Mouse (Mus musculus) hindbrain, embryonic 11.5 days (tissue): ENCODE measurements at regions not wholly inside any gene's neighbourhood (a gene's known extent, or its start where the extent isn't known, plus 50 kb on each side); places are given as distances from the start of the nearest gene placed in this dataset.
"Not testable (repeated sequence)": the region's sequence is repeated elsewhere in the genome, so short reads cannot be mapped to it uniquely, and the experiment has no call there.

ENCODE experiments used
- ATAC-seq: fragments of 200-750 bp; cut with Nextera tagmentation; 2 replicates; pipeline ENCODE4 v1.8.0; 2017; ENCODE audit warnings: mild to moderate bottlenecking, moderate TSS enrichment, moderate library complexity; ENCODE audit not compliant: low FRiP score
- DNase-seq: peaks from one replicate; pipeline ENCODE4 v3.0.0-alpha.2; 2015; ENCODE audit warnings: low spot score
- H3K27ac ChIP-seq: fragments of 300-500 bp; sonication (generic); 2 replicates; pipeline ENCODE4 v1.5.1; 2014; ENCODE audit warnings: mild to moderate bottlenecking, low read depth, low read length
- H3K27me3 ChIP-seq: fragments of 300-500 bp; sonication (generic); 2 replicates; pipeline ENCODE4 v1.6.1; 2014; ENCODE audit warnings: mild to moderate bottlenecking, low read length, moderate library complexity, mixed read lengths; ENCODE audit not compliant: control insufficient read depth, insufficient read depth
- H3K36me3 ChIP-seq: fragments of 300-500 bp; sonication (generic); 2 replicates; pipeline ENCODE4 v1.6.1; 2014; ENCODE audit warnings: mild to moderate bottlenecking, low read length, moderate library complexity, mixed read lengths; ENCODE audit not compliant: control insufficient read depth, insufficient read depth
- H3K4me1 ChIP-seq: fragments of 300-500 bp; sonication (generic); replicated peaks from 2 replicates; pipeline ENCODE4 v1.6.1; 2014; ENCODE audit warnings: low read length, mixed read lengths; ENCODE audit not compliant: control insufficient read depth, insufficient read depth
- H3K4me2 ChIP-seq: fragments of 300-500 bp; sonication (generic); replicated peaks from 2 replicates; pipeline ENCODE4 v1.6.1; 2014; ENCODE audit warnings: mild to moderate bottlenecking, low read depth, low read length
- H3K4me3 ChIP-seq: fragments of 300-500 bp; sonication (generic); 2 replicates; pipeline ENCODE4 v1.5.1; 2014; ENCODE audit warnings: low read depth, low read length
- H3K9ac ChIP-seq: fragments of 300-500 bp; sonication (generic); 2 replicates; pipeline ENCODE4 v1.6.1; 2014; ENCODE audit warnings: low read depth, low read length
- H3K9me3 ChIP-seq: fragments of 300-500 bp; sonication (generic); 2 replicates; pipeline ENCODE4 v1.6.1; 2016; ENCODE audit warnings: low read length; ENCODE audit not compliant: control insufficient read depth
- WGBS: fragments of 180-500 bp; shearing (Covaris S2); extraction: QIAGEN DNeasy Blood & Tissue Kit; methylation state at CpG from one replicate; pipeline ENCODE4 v1.1.7; 2014; 5-methylcytosine and 5-hydroxymethylcytosine counted together

DNA sequence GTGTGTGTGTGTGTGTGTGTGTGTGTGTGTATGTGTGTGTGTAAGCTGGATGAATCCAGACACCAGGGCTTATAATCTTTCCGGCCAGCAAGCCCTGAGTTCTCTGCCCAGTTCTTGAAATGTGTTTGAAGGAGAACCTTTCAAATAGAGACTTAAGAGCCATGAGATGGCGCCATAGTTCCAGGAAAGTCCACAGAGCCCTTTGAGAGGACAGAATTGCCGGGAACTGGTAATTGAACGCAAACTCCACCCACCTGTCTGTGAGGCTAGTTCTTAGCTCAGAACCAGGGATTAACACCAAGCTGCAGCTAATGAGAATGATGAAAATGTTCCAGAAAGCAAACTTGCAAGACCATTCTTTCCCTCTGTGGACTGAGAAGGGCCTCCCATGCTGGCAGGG is 72.2 kb downstream of the Trim42 start:
- H3K9ac ChIP-seq = no peak overlapping the region
- 14% methylated on average over 4 of the region's 4 CpGs for WGBS
- DNase-seq = peak; percentile 56

DNA sequence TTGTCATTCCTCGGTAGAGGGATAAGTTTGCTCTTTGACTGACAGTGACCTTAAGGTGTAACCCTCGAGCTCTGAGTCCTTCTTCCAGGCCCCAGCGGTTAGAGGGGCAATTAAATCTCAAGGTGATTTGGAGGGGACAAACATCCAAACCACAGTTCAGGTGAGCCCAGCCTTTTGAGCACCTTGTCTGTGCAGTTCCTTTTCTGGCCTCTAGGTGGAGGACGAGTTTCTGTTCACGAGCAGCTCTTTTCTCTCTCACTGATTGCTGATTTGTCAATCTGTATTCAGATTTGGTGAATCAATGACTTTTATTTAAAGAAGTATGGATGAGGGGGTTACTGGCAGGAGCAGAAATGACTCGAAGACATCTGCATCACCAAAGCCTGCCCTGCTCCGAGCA is 74.0 kb downstream of the Trim42 start:
- no peak overlapping the region for H3K27ac ChIP-seq

More for the DNA sequence above, 72.2 kb downstream of the Trim42 start:
- Histone ChIP-seq H3K4me1 (no peaks in the 10 kb centered on the region), H3K36me3 (no peaks in the 10 kb centered on the region), H3K4me3 (no peak overlapping the region), H3K27ac (no peak overlapping the region), H3K4me2 (no peak overlapping the region), H3K27me3 (no peaks in the 10 kb centered on the region), H3K9me3 (no peaks in the 10 kb centered on the region)
- ATAC-seq = no peak

DNA sequence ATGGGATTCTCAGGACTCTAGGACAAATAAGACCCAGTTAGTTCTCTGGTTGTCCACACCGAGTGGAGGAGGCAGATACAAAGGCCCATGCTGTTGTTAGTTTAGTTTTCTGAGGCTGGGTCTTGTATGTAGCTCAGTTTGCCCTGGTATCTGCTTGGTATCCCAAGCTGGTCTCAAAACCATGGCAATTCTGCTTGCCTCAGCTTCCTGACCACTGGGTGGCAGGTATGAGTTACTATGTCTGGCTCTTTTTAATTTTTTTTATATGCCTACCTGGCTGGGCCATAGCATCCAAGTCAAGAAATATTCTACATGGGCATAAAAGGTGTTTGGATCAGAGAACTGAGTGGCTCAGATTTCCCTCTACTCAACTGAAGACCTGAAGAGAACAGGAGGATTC is 77.9 kb downstream of the Trim42 start:
- no peak overlapping the region for H3K4me2 ChIP-seq
- H3K27me3 ChIP-seq = no peaks in the 10 kb centered on the region
- no peaks in the 10 kb centered on the region for H3K4me1 ChIP-seq
- no peaks in the 10 kb centered on the region for H3K36me3 ChIP-seq
- no peak overlapping the region for H3K9ac ChIP-seq
- no peaks in the 10 kb centered on the region for H3K9me3 ChIP-seq
- WGBS = 88% methylated on average over 1 of the region's 1 CpGs
- ATAC-seq = no peak
- no peak overlapping the region for H3K27ac ChIP-seq
- no peak overlapping the region for H3K4me3 ChIP-seq
- no peak for DNase-seq

More for the DNA sequence above, 74.0 kb downstream of the Trim42 start:
- H3K4me3 ChIP-seq = no peak overlapping the region
- H3K36me3 ChIP-seq = no peaks in the 10 kb centered on the region
- no peak overlapping the region for H3K9ac ChIP-seq
- WGBS = 33% methylated on average over 7 of the region's 7 CpGs
- no peaks in the 10 kb centered on the region for H3K27me3 ChIP-seq
- ATAC-seq (no peak), DNase-seq (peak; percentile 53)
- no peak overlapping the region for H3K4me2 ChIP-seq
- H3K9me3 ChIP-seq = no peaks in the 10 kb centered on the region
- H3K4me1 ChIP-seq = no peaks in the 10 kb centered on the region

DNA sequence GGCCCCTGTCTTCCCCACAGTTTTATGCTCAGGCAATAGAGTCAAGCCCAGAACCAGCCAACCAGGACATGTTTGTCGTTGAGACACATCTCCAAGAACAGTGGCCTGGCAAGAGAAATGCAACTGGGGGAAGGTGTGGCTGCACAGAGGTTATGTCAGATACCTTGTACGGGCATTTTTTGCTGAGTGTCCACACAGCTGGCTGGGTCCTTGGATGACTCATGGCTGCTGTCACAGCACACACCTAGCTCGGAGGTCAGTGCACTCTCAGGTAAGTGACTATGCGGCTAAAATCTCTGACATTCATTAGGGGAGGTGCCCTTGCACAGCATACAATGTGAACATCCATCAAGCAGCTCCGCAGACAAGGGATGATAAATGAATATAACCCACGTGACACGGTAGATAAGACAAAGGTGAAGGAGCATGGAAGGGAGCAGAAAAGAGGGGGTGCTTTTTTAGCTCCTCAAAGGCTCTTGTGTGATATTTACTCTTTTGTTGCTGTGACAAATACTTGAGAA is 85.4 kb downstream of the Trim42 start:
- H3K9me3 ChIP-seq = no peaks in the 10 kb centered on the region
- no peaks in the 10 kb centered on the region for H3K27me3 ChIP-seq
- no peaks in the 10 kb centered on the region for H3K36me3 ChIP-seq
- peak; percentile 10 for DNase-seq
- no peak overlapping the region for H3K9ac ChIP-seq
- 55% methylated on average over 7 of the region's 7 CpGs for WGBS
- no peak overlapping the region for H3K4me2 ChIP-seq
- ATAC-seq = 0 out of 2 replicates have a peak, but pooled peaks have one; percentile 38
- H3K4me3 ChIP-seq = no peak overlapping the region
- H3K4me1 ChIP-seq = no peaks in the 10 kb centered on the region
- no peak overlapping the region for H3K27ac ChIP-seq

DNA sequence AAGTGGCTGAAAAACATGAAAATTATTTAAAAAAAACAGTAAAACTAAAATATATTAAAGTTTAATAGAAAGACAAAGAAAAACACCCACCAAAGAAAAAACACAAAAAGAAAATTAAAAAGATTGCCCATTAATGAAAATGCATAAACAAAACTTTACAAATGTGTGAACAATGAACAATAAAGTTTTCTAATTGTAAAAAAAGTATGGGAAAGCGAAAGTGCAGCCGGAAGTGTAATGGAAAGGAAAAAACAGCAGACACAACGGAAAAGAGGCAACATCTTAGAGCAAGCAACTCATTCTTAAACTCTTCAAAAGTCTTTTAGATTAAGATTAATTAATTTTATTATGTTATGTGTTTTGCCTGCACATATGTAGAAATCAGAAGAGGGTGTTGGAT is 87.7 kb downstream of the Trim42 start:
- 95% methylated on average over 3 of the region's 3 CpGs for WGBS
- no peaks in the 10 kb centered on the region for H3K9me3 ChIP-seq
- DNase-seq (no peak), ATAC-seq (no peak)
- H3K4me2 ChIP-seq = no peak overlapping the region
- no peak overlapping the region for H3K9ac ChIP-seq
- H3K4me3 ChIP-seq = no peak overlapping the region
- no peaks in the 10 kb centered on the region for H3K36me3 ChIP-seq
- H3K4me1 ChIP-seq = no peaks in the 10 kb centered on the region
- no peaks in the 10 kb centered on the region for H3K27me3 ChIP-seq
- no peak overlapping the region for H3K27ac ChIP-seq

DNA sequence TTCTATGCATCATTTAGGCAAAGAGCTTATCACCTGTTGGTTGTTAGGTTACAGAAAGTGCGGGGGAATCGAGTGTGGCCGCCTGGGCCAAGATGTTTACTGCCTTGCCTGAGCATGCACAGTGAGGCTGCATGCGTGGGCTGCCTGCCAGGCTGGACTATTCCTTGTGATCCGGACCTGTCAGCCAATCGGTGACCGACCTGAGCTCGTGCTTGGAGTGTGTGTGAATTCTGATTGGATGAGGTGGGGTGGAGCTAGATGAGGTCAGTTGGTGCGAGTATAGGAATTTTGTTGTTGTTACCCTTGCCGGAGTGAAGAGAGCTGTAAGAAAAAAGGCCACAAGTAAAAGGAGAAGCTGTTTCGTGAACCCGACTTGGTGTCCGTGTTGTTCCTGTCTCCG is 94.3 kb downstream of the Trim42 start:
- H3K4me3 ChIP-seq, DNase-seq, H3K4me1 ChIP-seq, H3K9me3 ChIP-seq, H3K27me3 ChIP-seq, H3K9ac ChIP-seq, H3K4me2 ChIP-seq, H3K36me3 ChIP-seq, H3K27ac ChIP-seq, ATAC-seq: not testable (repeated sequence)
- WGBS = 92% methylated on average over 14 of the region's 14 CpGs

DNA sequence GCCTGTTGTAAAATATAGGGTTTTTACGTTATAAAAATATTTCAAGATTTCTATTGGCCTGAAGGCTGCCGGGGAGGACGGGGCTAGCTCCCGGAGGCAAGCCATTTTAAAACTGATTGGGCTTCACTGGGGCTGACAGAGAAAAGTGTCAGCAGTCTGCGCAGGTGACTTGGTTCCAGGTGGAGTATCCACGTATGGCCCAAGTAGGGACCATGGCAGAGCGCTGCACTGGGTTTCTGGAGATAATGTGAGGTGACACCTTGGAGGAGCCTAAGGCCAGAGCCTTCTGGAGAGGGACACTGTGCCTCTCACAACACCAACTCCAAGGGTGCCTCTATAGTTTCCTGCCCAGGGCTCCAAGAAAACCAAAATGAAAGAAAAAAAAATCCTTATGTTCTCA is 95.9 kb downstream of the Trim42 start:
- Histone ChIP-seq H3K27me3 (no peaks in the 10 kb centered on the region), H3K27ac (no peak overlapping the region), H3K9ac (no peak overlapping the region), H3K9me3 (no peaks in the 10 kb centered on the region), H3K4me3 (no peak overlapping the region), H3K4me1 (no peaks in the 10 kb centered on the region), H3K4me2 (no peak overlapping the region), H3K36me3 (no peaks in the 10 kb centered on the region)
- WGBS = 94% methylated on average over 7 of the region's 7 CpGs
- DNase-seq (no peak), ATAC-seq (no peak)

DNA sequence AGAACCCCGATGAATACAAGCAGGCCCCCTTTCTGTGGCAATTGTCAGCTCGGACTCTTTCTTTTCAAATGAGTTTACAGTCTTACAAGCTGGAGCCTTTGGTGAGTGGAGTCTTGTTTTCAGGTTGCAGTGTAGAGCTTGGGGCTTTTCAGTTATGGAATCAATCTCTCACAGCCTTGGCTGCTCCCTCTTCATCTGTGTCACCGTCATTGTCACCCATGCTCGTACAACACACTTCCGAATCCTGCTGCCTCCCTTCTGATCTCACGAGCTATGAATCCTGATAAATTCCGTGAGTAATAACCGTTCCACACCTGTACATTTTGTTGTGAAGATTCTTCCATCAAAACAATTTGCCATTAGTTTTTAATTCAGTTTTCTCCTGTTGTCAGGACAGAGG is 97.7 kb downstream of the Trim42 start:
- Histone ChIP-seq H3K36me3 (no peaks in the 10 kb centered on the region), H3K4me2 (no peak overlapping the region), H3K4me3 (no peak overlapping the region), H3K4me1 (no peaks in the 10 kb centered on the region), H3K27me3 (no peaks in the 10 kb centered on the region), H3K27ac (no peak overlapping the region), H3K9ac (no peak overlapping the region), H3K9me3 (no peaks in the 10 kb centered on the region)
- no peak for DNase-seq
- ATAC-seq = no peak
- WGBS = 94% methylated on average over 8 of the region's 8 CpGs

DNA sequence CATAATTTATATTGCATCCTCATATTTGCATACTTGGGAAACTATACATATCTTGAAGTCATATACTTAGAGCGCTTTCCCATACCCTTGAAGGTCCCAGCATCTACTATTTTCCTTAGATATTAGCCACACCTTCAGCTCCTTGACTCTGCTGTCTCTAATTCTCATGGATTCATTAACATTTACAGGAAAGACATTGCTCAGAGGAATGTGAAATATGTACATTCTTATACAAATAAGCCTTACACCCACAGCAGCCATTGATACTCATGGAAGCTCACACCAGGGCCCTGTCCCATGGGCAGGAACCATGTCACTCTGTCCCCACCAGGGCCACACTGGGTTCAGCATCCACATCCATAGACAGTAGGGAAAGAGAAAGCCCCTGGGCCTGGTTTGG is 122.1 kb downstream of the Trim42 start:
- Histone ChIP-seq H3K9me3 (no peaks in the 10 kb centered on the region), H3K27ac (no peak overlapping the region), H3K4me1 (no peaks in the 10 kb centered on the region), H3K27me3 (no peaks in the 10 kb centered on the region), H3K4me2 (no peak overlapping the region), H3K4me3 (no peak overlapping the region), H3K36me3 (no peaks in the 10 kb centered on the region), H3K9ac (no peak overlapping the region)
- ATAC-seq (no peak), DNase-seq (no peak)
- WGBS = 82% methylated on average over 1 of the region's 1 CpGs
